Mouse (Mus musculus): Measurements from ENCODE around the gene Crtc1.

DNA sequence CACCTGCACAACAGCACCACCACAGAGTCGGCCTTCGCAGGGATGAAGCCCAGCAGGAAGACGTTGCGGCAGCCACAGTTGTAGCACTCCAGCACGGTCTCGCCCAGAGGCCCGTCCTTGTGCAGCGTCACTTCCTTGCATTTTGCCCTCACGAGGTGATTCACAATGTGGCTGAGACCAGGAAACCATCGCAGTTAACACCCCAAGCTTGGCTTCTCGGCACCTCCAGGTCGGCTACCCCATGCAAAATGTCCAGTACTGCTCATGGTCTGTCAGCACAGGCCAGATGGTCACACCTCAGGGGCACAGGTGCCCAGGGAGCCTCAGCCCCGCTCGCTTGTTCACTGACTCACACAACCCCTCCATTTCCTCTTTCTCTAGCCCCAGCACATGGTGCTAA is 97.4 kb downstream of the Crtc1 start:
- no peak for TF ChIP-seq POLR2AphosphoS2 (IDR thresholded peaks at IDR 0.05; ENCODE audit: low read length)
- no peak for TF ChIP-seq ZNF384 (IDR thresholded peaks at IDR 0.05; ENCODE audit: low read depth, low read length)
- TF ChIP-seq MYC (IDR thresholded peaks at IDR 0.05; ENCODE audit: low read depth, low read length) = no peak
- TF ChIP-seq CTCF (IDR thresholded peaks at IDR 0.05 in 2 of 3, conservative IDR thresholded peaks at IDR 0.05 in 1 of 3; ENCODE audit: control insufficient read depth in 1 of 3, insufficient read depth in 1 of 3, low read depth in 2 of 3, low read length in 3 of 3, poor library complexity in 1 of 3, severe bottlenecking in 1 of 3) = no peak
- TF ChIP-seq ZKSCAN1 (IDR thresholded peaks at IDR 0.05; ENCODE audit: low read depth, low read length) = no peak
- no peak for TF ChIP-seq RAD21 (IDR thresholded peaks at IDR 0.05; ENCODE audit: low read depth, low read length)
